Comparison of ENCODE assay signal across 12 mouse cellular contexts in the genomic region with DNA sequence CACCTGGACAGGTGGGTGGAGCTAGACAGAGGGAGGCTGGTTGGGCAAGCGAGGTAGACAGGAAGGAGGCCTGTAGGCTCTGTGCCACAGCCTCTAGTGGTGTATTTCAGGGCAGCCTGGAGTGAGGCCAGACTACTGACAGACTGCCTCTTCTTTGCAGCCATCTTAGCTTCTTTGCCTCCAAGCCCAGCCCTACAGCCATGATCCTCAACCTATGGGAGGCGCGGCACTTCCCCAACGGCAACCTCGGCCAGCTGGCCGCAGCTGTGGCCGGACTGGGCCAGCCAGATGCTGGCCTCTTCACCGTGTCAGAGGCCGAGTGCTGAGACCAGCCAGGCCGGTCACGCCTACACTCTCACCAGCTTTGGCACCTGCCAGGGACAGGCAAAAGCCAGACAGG. TPM values are rescaled to one million over a fixed set of nuclear protein-coding genes. Genes with fewer than 3 reads are reported as not detected.
DNase-seq lines count a peak whose midpoint lies in the region; ATAC-seq lines count a peak whose summit lies in the region.
"Had no signal": no experiment of that assay in that cellular context is flagged by ENCODE, and none has a peak within 500 bp of the region (broad histone marks: within the 10 kb centered on the region; RNA-seq: fewer than 3 reads in every experiment).

No protein-coding gene starts in this region.

- no peak overlapping the region for H3K4me3 ChIP-seq in kidney, embryonic 14.5 days (ENCODE audit: low read length)

- H3K9ac ChIP-seq in kidney, embryonic 14.5 days (ENCODE audit: low read depth, low read length), result no peak overlapping the region
- H3K9ac ChIP-seq: liver, embryonic 14.5 days; neural tube, embryonic 12.5 days had no signal

- no peaks in the 10 kb centered on the region for H3K36me3 ChIP-seq in kidney, embryonic 14.5 days (ENCODE audit: control insufficient read depth, insufficient read depth, low read length)

- ATAC-seq in cerebellum, adult (ENCODE audit: insufficient number of reproducible peaks, low FRiP score, low TSS enrichment), result no peak
- peak; percentile 19; the same call in 1 of the 2 replicates for ATAC-seq in kidney, embryonic 14.5 days (ENCODE audit: low FRiP score, low TSS enrichment)

- no peaks in the 10 kb centered on the region for H3K9me3 ChIP-seq in kidney, embryonic 14.5 days (ENCODE audit: control insufficient read depth, low read length)
- H3K9me3 ChIP-seq: neural tube, embryonic 12.5 days had no signal

- no peak overlapping the region for H3K4me2 ChIP-seq in kidney, embryonic 14.5 days (replicated peaks; ENCODE audit: low read depth, low read length)
- H3K4me2 ChIP-seq: neural tube, embryonic 12.5 days had no signal

- no peaks in the 10 kb centered on the region for H3K4me1 ChIP-seq in kidney, embryonic 14.5 days (ENCODE audit: control insufficient read depth, insufficient read depth, low read length)

- DNase-seq in cerebellum, adult 18-20 months, result peak; percentile 42 to 43
- DNase-seq in kidney, adult 8-10 months, result no peak
- DNase-seq in urinary bladder, adult 18-20 months (ENCODE audit: low spot score in 2 of 2), result peak; percentile 57 to 67
- no peak for DNase-seq in urinary bladder, postnatal 10 days (ENCODE audit: low spot score)
- no peak for DNase-seq in retina, embryonic 14.5 days (ENCODE audit: low spot score)
- DNase-seq in thymus, postnatal 25 days, result no peak
- DNase-seq: B cell, adult 2 months; cerebellum, adult 9-10 months had no signal

- no peak overlapping the region for H3K27ac ChIP-seq in kidney, embryonic 14.5 days (ENCODE audit: low read depth, low read length)
- H3K27ac ChIP-seq: liver, embryonic 14.5 days; neural tube, embryonic 12.5 days had no signal

- H3K27me3 ChIP-seq in kidney, embryonic 14.5 days (ENCODE audit: control insufficient read depth, insufficient read depth, low read length), result no peaks in the 10 kb centered on the region; the same call in 1 of the 2 replicates

- 43% methylated on average over 11 of the region's 11 CpGs for WGBS in kidney, embryonic 14.5 days

RNA-seq across cellular contexts. Expression of a gene that starts 16.5 kb away (rescaled TPM):
- 0.53 and 0.83 TPM in 2 replicates for polyA plus RNA-seq in kidney, embryonic 14.5 days (2014; fragmentation: Nextera tagmentation; extraction: Ambion mirVana)

RNA-seq across cellular contexts. Expression of a gene that starts 55.4 kb away (rescaled TPM):
- 2.1 and 2.5 TPM in 2 replicates for polyA plus RNA-seq in kidney, embryonic 14.5 days (2014; fragmentation: Nextera tagmentation; extraction: Ambion mirVana)

Comparison
In these comparisons a context has a peak if more than half of its experiments do, and no peak if none do; other contexts are left out.
1. DNase-seq: peak in cerebellum, adult 18-20 months (2 of 2) and urinary bladder, adult 18-20 months (2 of 2); none in kidney, adult 8-10 months (0 of 2), urinary bladder, postnatal 10 days (single experiment), retina, embryonic 14.5 days (single experiment) and thymus, postnatal 25 days (single experiment).